Mouse (Mus musculus) retina, adult 2 months (tissue): ENCODE data around the gene Efhd2.

ENCODE experiments used
- DNase-seq: peaks from one replicate; pipeline ENCODE4 v3.0.0-alpha.2; 2012; ENCODE audit warnings: low read depth, low spot score

Gene Efhd2

GRCm38 (mm10) chr4:141809850-141810464 lies 64.8 kb downstream of the Efhd2 start:
- peak; percentile 38 for DNase-seq
